Mouse (Mus musculus) kidney, adult 2 months (tissue): ENCODE results near the gene Rbm4.

Experiments
- CTCF ChIP-seq: fragments of 200-500 bp; conservative IDR thresholded peaks from 2 replicates; pipeline ENCODE4 v1.5.1; 2011; ENCODE audit warnings: low read depth, mild to moderate bottlenecking, control low read depth, low read length, moderate library complexity, mixed read lengths; ENCODE audit not compliant: insufficient read depth, insufficient read length
- POLR2A ChIP-seq: fragments of 200-500 bp; IDR thresholded peaks from one replicate; pipeline ENCODE4 v1.6.1; 2011; ENCODE audit warnings: low read depth, low read length, control low read depth

DNA sequence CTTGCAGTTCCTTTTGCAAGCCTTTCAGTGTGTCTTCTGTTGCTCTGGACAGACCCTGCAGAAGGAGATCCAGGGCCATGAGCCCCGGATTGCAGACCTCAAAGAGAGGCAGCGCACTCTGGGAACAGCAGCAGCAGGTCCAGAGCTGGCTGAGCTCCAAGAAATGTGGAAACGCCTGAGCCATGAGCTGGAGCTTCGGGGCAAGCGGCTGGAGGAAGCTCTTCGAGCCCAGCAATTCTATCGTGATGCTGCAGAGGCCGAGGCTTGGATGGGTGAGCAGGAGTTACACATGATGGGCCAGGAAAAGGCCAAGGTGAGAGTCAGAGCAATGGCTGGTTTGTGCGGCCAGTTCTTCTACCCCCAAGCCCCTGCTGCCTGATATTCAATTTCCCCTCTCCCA is 48.6 kb downstream of the Rbm4 start:
- no peak for TF ChIP-seq POLR2A
- TF ChIP-seq CTCF, result no peak
